11 mouse cellular contexts compared by ENCODE assay signal in the genomic region with DNA sequence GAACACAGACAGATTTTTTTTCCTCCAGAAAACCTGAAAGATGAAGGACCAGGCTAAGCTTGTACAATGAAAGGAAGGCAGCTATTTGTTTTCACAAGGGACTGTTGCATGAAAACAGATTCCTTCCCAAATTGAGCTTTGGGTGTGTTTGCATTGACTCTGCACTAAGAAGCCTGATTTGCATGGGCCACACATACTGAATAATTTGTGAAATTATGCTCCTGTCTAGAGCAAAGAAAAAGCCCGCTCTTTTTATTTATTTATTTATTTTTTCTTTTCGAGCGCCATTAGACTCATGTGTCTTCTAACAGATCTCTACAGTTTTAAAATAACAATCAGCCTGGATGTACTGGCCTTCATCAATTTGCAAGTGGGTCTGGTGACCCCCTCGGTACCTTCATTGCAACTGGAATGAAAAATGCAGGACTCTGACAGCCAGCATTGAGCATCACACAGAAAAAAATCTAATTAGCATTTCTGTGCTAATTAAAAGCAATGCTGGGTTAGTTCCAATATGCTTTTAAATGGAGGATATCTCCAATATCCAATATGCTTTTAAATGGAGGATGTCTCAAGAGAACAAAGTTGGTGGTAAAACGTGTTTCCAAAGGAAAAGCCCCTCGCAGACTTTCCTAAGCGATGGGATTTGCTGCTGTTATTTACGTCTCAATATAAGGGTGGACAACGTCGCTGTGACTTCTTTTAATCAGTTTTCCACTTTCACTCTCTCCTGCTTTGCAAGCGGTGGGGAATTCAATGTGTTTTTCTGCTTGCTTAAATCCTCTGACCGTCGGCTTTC.
DNase-seq lines count a peak whose midpoint lies in the region; ATAC-seq and TF ChIP-seq lines count a peak whose summit lies in the region.
"Had no signal": no experiment of that assay in that cellular context is flagged by ENCODE, and none has a peak within 500 bp of the region (broad histone marks: within the 10 kb centered on the region; RNA-seq: fewer than 3 reads in every experiment).

No protein-coding gene starts in this region.

- H3K36me3 ChIP-seq in lung, embryonic 15.5 days = no peaks in the 10 kb centered on the region
- no peaks in the 10 kb centered on the region for H3K36me3 ChIP-seq in forebrain, postnatal 0 days (ENCODE audit: insufficient read depth)
- no peaks in the 10 kb centered on the region for H3K36me3 ChIP-seq in midbrain, embryonic 11.5 days (ENCODE audit: control insufficient read depth, insufficient read depth, low read length)

- H3K27me3 ChIP-seq in lung, embryonic 15.5 days = no peaks in the 10 kb centered on the region
- H3K27me3 ChIP-seq in forebrain, postnatal 0 days (ENCODE audit: insufficient read depth, low read length) = no peaks in the 10 kb centered on the region
- no peaks in the 10 kb centered on the region; the same call in 1 of the 2 replicates for H3K27me3 ChIP-seq in midbrain, embryonic 11.5 days (ENCODE audit: control insufficient read depth, insufficient read depth, low read length)

- H3K9ac ChIP-seq in lung, embryonic 15.5 days = no peak overlapping the region
- H3K9ac ChIP-seq in forebrain, postnatal 0 days = no peak overlapping the region
- peak overlapping the region; percentile 24; the same call in 1 of the 2 replicates for H3K9ac ChIP-seq in midbrain, embryonic 11.5 days (ENCODE audit: low read length)

- peak overlapping the region; percentile 8; the same call in 1 of the 2 replicates for H3K4me2 ChIP-seq in lung, embryonic 15.5 days
- H3K4me2 ChIP-seq in forebrain, postnatal 0 days (ENCODE audit: low read depth) = peak overlapping the region; percentile 24
- H3K4me2 ChIP-seq in midbrain, embryonic 11.5 days = peak overlapping the region; percentile 35

- H3K9me3 ChIP-seq in lung, embryonic 15.5 days = no peaks in the 10 kb centered on the region
- no peaks in the 10 kb centered on the region for H3K9me3 ChIP-seq in forebrain, postnatal 0 days (ENCODE audit: low read length)
- no peaks in the 10 kb centered on the region for H3K9me3 ChIP-seq in midbrain, embryonic 11.5 days (ENCODE audit: control insufficient read depth, low read length)

- ATAC-seq in lung, embryonic 15.5 days (ENCODE audit: borderline replicate concordance, extremely low read depth, low FRiP score, low TSS enrichment) = no peak
- no peak for ATAC-seq in forebrain, postnatal 0 days
- peak; percentile 38 for ATAC-seq in midbrain, embryonic 11.5 days (ENCODE audit: low FRiP score)
- ATAC-seq: intestine, postnatal 0 days had no signal

- 44% methylated on average over 13 of the region's 13 CpGs for WGBS in lung, embryonic 15.5 days
- WGBS in forebrain, postnatal 0 days = 10% methylated on average over 13 of the region's 13 CpGs
- WGBS in midbrain, embryonic 11.5 days = 11% methylated on average over 13 of the region's 13 CpGs

- peaks cover 3% of the 10 kb centered on the region; the same call in 1 of the 2 replicates for H3K4me1 ChIP-seq in lung, embryonic 15.5 days
- no peaks in the 10 kb centered on the region for H3K4me1 ChIP-seq in forebrain, postnatal 0 days (ENCODE audit: insufficient read depth)
- H3K4me1 ChIP-seq in midbrain, embryonic 11.5 days (ENCODE audit: control insufficient read depth, insufficient read depth, low read length) = peaks cover 13% of the 10 kb centered on the region

- no peak for TF ChIP-seq CTCF in forebrain, postnatal 0 days (IDR thresholded peaks at IDR 0.05; ENCODE audit: low read depth)

- DNase-seq in lung, postnatal 4 days = no peak
- peak; percentile 30 for DNase-seq in forebrain, postnatal 0 days
- peak; percentile 89 for DNase-seq in midbrain, embryonic 11.5 days (ENCODE audit: low spot score, missing footprints)
- no peak for DNase-seq in gastrocnemius, adult 18-20 months (ENCODE audit: low spot score)
- no peak for DNase-seq in cerebellum, postnatal 36 days
- no peak for DNase-seq in kidney, adult 11 months
- DNase-seq in layer of hippocampus, adult 9-11 months = no peak
- DNase-seq: cerebellum, adult 9-10 months; right cerebral cortex, postnatal 25 days had no signal

- no peak overlapping the region for H3K4me3 ChIP-seq in lung, embryonic 15.5 days
- peak overlapping the region; percentile 15 for H3K4me3 ChIP-seq in forebrain, postnatal 0 days (ENCODE audit: low read depth, low read length)
- H3K4me3 ChIP-seq in midbrain, embryonic 11.5 days (ENCODE audit: low read depth, low read length) = no peak overlapping the region

- H3K27ac ChIP-seq in lung, embryonic 15.5 days = no peak overlapping the region
- no peak overlapping the region for H3K27ac ChIP-seq in forebrain, postnatal 0 days (ENCODE audit: low read depth, low read length)
- peak overlapping the region; percentile 68 for H3K27ac ChIP-seq in midbrain, embryonic 11.5 days (ENCODE audit: low read depth, low read length)

Comparison
In these comparisons a context has a peak if more than half of its experiments do, and no peak if none do; other contexts are left out.
1. DNase-seq: peak in forebrain, postnatal 0 days (single experiment) and midbrain, embryonic 11.5 days (single experiment); none in lung, postnatal 4 days (0 of 2), gastrocnemius, adult 18-20 months (single experiment), cerebellum, postnatal 36 days (0 of 2), kidney, adult 11 months (single experiment) and layer of hippocampus, adult 9-11 months (single experiment).
2. Peak in every context shown above with its lines, with median percentiles within 50 percentile points of each other: H3K4me2 ChIP-seq.